Mouse (Mus musculus) kidney, embryonic 15.5 days (tissue): Measurements from ENCODE around the gene Tmem184c. TPM values are rescaled to one million over a fixed set of nuclear protein-coding genes. Genes with fewer than 3 reads are reported as not detected.
A peak's percentile ranks its signal among the peaks of the same experiment; 100 is the strongest.

ENCODE experiments used
- ATAC-seq: fragments of 200-750 bp; cut with Nextera tagmentation; replicated peaks from 2 replicates; pipeline ENCODE4 v1.8.0; 2017; ENCODE audit warnings: moderate TSS enrichment; ENCODE audit not compliant: low FRiP score
- H3K27ac ChIP-seq: fragments of 300-500 bp; sonication (generic); 2 replicates; pipeline ENCODE4 v1.5.1; 2015; ENCODE audit warnings: mild to moderate bottlenecking, inconsistent platforms
- H3K27me3 ChIP-seq: fragments of 300-500 bp; sonication (generic); 2 replicates; pipeline ENCODE4 v1.6.1; 2015; ENCODE audit warnings: inconsistent platforms
- H3K36me3 ChIP-seq: fragments of 300-500 bp; sonication (generic); 2 replicates; pipeline ENCODE4 v1.6.1; 2015; ENCODE audit warnings: inconsistent platforms
- H3K4me1 ChIP-seq: fragments of 300-500 bp; sonication (generic); 2 replicates; pipeline ENCODE4 v1.6.1; 2015; ENCODE audit warnings: inconsistent platforms
- H3K4me2 ChIP-seq: fragments of 300-500 bp; sonication (generic); 2 replicates; pipeline ENCODE4 v1.6.1; 2015; ENCODE audit warnings: moderate library complexity, mild to moderate bottlenecking, inconsistent platforms
- H3K4me3 ChIP-seq: fragments of 300-500 bp; sonication (generic); replicated peaks from 2 replicates; pipeline ENCODE4 v1.5.1; 2015; ENCODE audit warnings: mild to moderate bottlenecking, inconsistent platforms
- H3K9ac ChIP-seq: fragments of 300-500 bp; sonication (generic); 2 replicates; pipeline ENCODE4 v1.6.1; 2015; ENCODE audit warnings: mild to moderate bottlenecking, inconsistent platforms
- H3K9me3 ChIP-seq: fragments of 300-500 bp; sonication (generic); replicated peaks from 2 replicates; pipeline ENCODE4 v1.6.1; 2016; ENCODE audit warnings: inconsistent platforms
- WGBS: fragments of 180-500 bp; shearing (Covaris S2); methylation state at CpG from one replicate; pipeline ENCODE4 v1.1.7; 2015; ENCODE audit warnings: mixed read lengths; 5-methylcytosine and 5-hydroxymethylcytosine counted together
- polyA plus RNA-seq: library from polyadenylated mRNA; unstranded; fragments of >200 nt; fragmentation: Nextera tagmentation; extraction: Ambion mirVana; gene quantifications from 2 replicates; pipeline ENCODE4 v1.2.1, GENCODE M21; 2015

Tmem184c gene
- polyA plus RNA-seq, 1 experiment from 2014 or later = 37.3 TPM

GRCm38 (mm10) chr8:77617916-77618315 lies 7.4 kb upstream of the Tmem184c start:
- H3K4me2 ChIP-seq = no peak overlapping the region
- no peaks in the 10 kb centered on the region for H3K36me3 ChIP-seq
- 39% methylated on average over 2 of the region's 2 CpGs for WGBS
- H3K27me3 ChIP-seq = no peaks in the 10 kb centered on the region
- peaks cover 4% of the 10 kb centered on the region; the same call in 1 of the 2 replicates for H3K4me1 ChIP-seq
- H3K9ac ChIP-seq = no peak overlapping the region
- no peak overlapping the region for H3K27ac ChIP-seq
- H3K4me3 ChIP-seq = no peak overlapping the region
- H3K9me3 ChIP-seq = no peaks in the 10 kb centered on the region
- ATAC-seq = peak; percentile 52; the same call in 1 of the 2 replicates

- peaks cover 13% of the 10 kb centered on the region; the same call in 1 of the 2 replicates for H3K4me1 ChIP-seq
- H3K4me2 ChIP-seq = peak overlapping the region; percentile 78
- WGBS = 8% methylated on average over 7 of the region's 7 CpGs
- H3K9ac ChIP-seq = peak overlapping the region; percentile 65
- no peak for ATAC-seq
- H3K36me3 ChIP-seq = peaks cover 12% of the 10 kb centered on the region
- no peaks in the 10 kb centered on the region for H3K9me3 ChIP-seq
- H3K4me3 ChIP-seq = peak overlapping the region; percentile 92
- H3K27ac ChIP-seq = no peak overlapping the region
- no peaks in the 10 kb centered on the region for H3K27me3 ChIP-seq
Measured at GRCm38 (mm10) chr8:77609621-77610020, 877 bp downstream of the Tmem184c start.

- H3K4me1 ChIP-seq = no peaks in the 10 kb centered on the region; the same call in 1 of the 2 replicates
- H3K36me3 ChIP-seq = peaks cover 35% of the 10 kb centered on the region
- H3K9me3 ChIP-seq = no peaks in the 10 kb centered on the region
- ATAC-seq = no peak
- H3K4me3 ChIP-seq = no peak overlapping the region
- no peak overlapping the region for H3K27ac ChIP-seq
- no peaks in the 10 kb centered on the region for H3K27me3 ChIP-seq
- H3K4me2 ChIP-seq = no peak overlapping the region
- H3K9ac ChIP-seq = no peak overlapping the region
- 74% methylated on average over 4 of the region's 4 CpGs for WGBS
Measured at GRCm38 (mm10) chr8:77584174-77584573, 26.3 kb downstream of the Tmem184c start.

- no peak for ATAC-seq
- no peak overlapping the region for H3K27ac ChIP-seq
- no peaks in the 10 kb centered on the region for H3K9me3 ChIP-seq
- no peaks in the 10 kb centered on the region for H3K27me3 ChIP-seq
- H3K4me1 ChIP-seq = no peaks in the 10 kb centered on the region
- H3K36me3 ChIP-seq = peaks cover 65% of the 10 kb centered on the region
- no peak overlapping the region for H3K9ac ChIP-seq
- 94% methylated on average over 7 of the region's 7 CpGs for WGBS
- no peak overlapping the region for H3K4me2 ChIP-seq
- H3K4me3 ChIP-seq = no peak overlapping the region
Measured at GRCm38 (mm10) chr8:77577674-77578073, 32.8 kb downstream of the Tmem184c start.

- no peak overlapping the region for H3K27ac ChIP-seq
- H3K4me3 ChIP-seq = no peak overlapping the region
- no peak overlapping the region for H3K4me2 ChIP-seq
- H3K9ac ChIP-seq = no peak overlapping the region
- H3K4me1 ChIP-seq = no peaks in the 10 kb centered on the region
- peaks cover 57% of the 10 kb centered on the region for H3K36me3 ChIP-seq
- no peak for ATAC-seq
- no peaks in the 10 kb centered on the region for H3K27me3 ChIP-seq
- no peaks in the 10 kb centered on the region for H3K9me3 ChIP-seq
- WGBS = 92% methylated on average over 5 of the region's 5 CpGs
Measured at GRCm38 (mm10) chr8:77574229-77574628, 36.3 kb downstream of the Tmem184c start.

- Histone ChIP-seq H3K27me3 (no peaks in the 10 kb centered on the region), H3K9ac (no peak overlapping the region), H3K4me2 (no peak overlapping the region), H3K4me1 (no peaks in the 10 kb centered on the region), H3K27ac (no peak overlapping the region), H3K4me3 (no peak overlapping the region), H3K36me3 (peaks cover 87% of the 10 kb centered on the region), H3K9me3 (no peaks in the 10 kb centered on the region)
- 87% methylated on average over 3 of the region's 3 CpGs for WGBS
- ATAC-seq = no peak
Measured at GRCm38 (mm10) chr8:77561441-77561840, 49.1 kb downstream of the Tmem184c start.

GRCm38 (mm10) chr8:77552491-77552890 lies 58.0 kb downstream of the Tmem184c start:
- Histone ChIP-seq H3K4me2 (no peak overlapping the region), H3K4me1 (peaks cover 8% of the 10 kb centered on the region; the same call in 1 of the 2 replicates), H3K27me3 (no peaks in the 10 kb centered on the region), H3K9ac (no peak overlapping the region), H3K27ac (no peak overlapping the region), H3K4me3 (no peak overlapping the region), H3K36me3 (peaks cover 63% of the 10 kb centered on the region), H3K9me3 (no peaks in the 10 kb centered on the region)
- ATAC-seq = no peak
- 96% methylated on average over 3 of the region's 3 CpGs for WGBS

GRCm38 (mm10) chr8:77549881-77550580 lies 60.5 kb downstream of the Tmem184c start:
- WGBS = 21% methylated on average over 7 of the region's 7 CpGs
- Histone ChIP-seq H3K4me2 (peak overlapping the region; percentile 77), H3K4me3 (peak overlapping the region; percentile 88), H3K9me3 (no peaks in the 10 kb centered on the region), H3K9ac (peak overlapping the region; percentile 94), H3K27me3 (no peaks in the 10 kb centered on the region), H3K4me1 (peaks cover 8% of the 10 kb centered on the region; the same call in 1 of the 2 replicates), H3K36me3 (peaks cover 39% of the 10 kb centered on the region), H3K27ac (peak overlapping the region; percentile 96)
- no peak for ATAC-seq

GRCm38 (mm10) chr8:77549121-77549706 lies 61.3 kb downstream of the Tmem184c start, which contains the start of gene Prmt9:
Gene Prmt9, plus strand, starts transcription at chr8:77549397.
- Histone ChIP-seq H3K4me1 (peaks cover 8% of the 10 kb centered on the region; the same call in 1 of the 2 replicates), H3K27me3 (no peaks in the 10 kb centered on the region), H3K36me3 (peaks cover 32% of the 10 kb centered on the region), H3K9ac (peak within 1 kb of the TSS; percentile 94), H3K9me3 (no peaks in the 10 kb centered on the region), H3K4me3 (peak within 1 kb of the TSS; percentile 88), H3K4me2 (peak within 1 kb of the TSS; percentile 77), H3K27ac (peak within 1 kb of the TSS; percentile 96)
- ATAC-seq = peak; percentile 98
- WGBS = 3% methylated on average over 42 of the region's 42 CpGs

Other genes with a start within 250 kb of the Tmem184c start
- 31.1 and 34.1 TPM in 2 replicates for gene Arhgap10, start 92.7 kb downstream of the Tmem184c start, polyA plus RNA-seq
- gene Prmt9, start 61.3 kb downstream of the Tmem184c start, polyA plus RNA-seq = 19.6 and 21.1 TPM in 2 replicates
- 27.8 and 30.5 TPM in 2 replicates for gene Ednra, start 113.8 kb upstream of the Tmem184c start, polyA plus RNA-seq